Mouse (Mus musculus) CH12.LX (cell line): ENCODE results near the gene Olfr218. TPM values are rescaled to one million over a fixed set of nuclear protein-coding genes. Genes with fewer than 3 reads are reported as not detected.
"Not testable (repeated sequence)": the region's sequence is repeated elsewhere in the genome, so short reads cannot be mapped to it uniquely, and the experiment has no call there.

Experiments used
- DNase-seq: peaks from one replicate; pipeline ENCODE4 v3.0.0-alpha.2; 2013; ENCODE audit errors: extremely low read depth
- H3K27ac ChIP-seq: 2 replicates; pipeline ENCODE4 v1.5.1; 2012; ENCODE audit warnings: low read depth, mild to moderate bottlenecking, control low read depth, moderate library complexity; ENCODE audit not compliant: insufficient read depth
- H3K27me3 ChIP-seq: replicated peaks from 2 replicates; pipeline ENCODE3; 2012; ENCODE audit warnings: inconsistent platforms
- H3K36me3 ChIP-seq, 2 experiments: replicated peaks in 1 of 2; 2 replicates each; pipeline versions ENCODE3 to v1.6.1; 2012; ENCODE audit warnings: inconsistent platforms in 1 of 2, low read length in 1 of 2, mild to moderate bottlenecking in 1 of 2, mixed read lengths in 1 of 2, moderate library complexity in 1 of 2; ENCODE audit not compliant: control insufficient read depth in 1 of 2, insufficient read depth in 1 of 2
- H3K4me1 ChIP-seq, 2 experiments: 2 replicates each; pipeline ENCODE4 v1.6.1; 2012; ENCODE audit warnings: inconsistent platforms in 1 of 2, moderate library complexity in 1 of 2; ENCODE audit not compliant: insufficient read depth in 2 of 2, control insufficient read depth in 1 of 2
- H3K4me2 ChIP-seq: 2 replicates; pipeline ENCODE4 v1.6.1; 2012; ENCODE audit warnings: low read depth, mild to moderate bottlenecking, control low read depth; ENCODE audit not compliant: poor library complexity, insufficient read depth, severe bottlenecking
- H3K4me3 ChIP-seq, 3 experiments: fragments of 150-350 bp in 1 of 3; sonication (generic) in 1 of 3; replicated peaks in 1 of 3; 2 replicates each; pipeline versions ENCODE3 to v1.5.1; 2011 to 2012; ENCODE audit warnings: low read depth in 2 of 3, low read length in 2 of 3, mild to moderate bottlenecking in 2 of 3, moderate library complexity in 2 of 3, control low read depth in 1 of 3, improper control_type of control experiment in 1 of 3, inconsistent platforms in 1 of 3, mixed read lengths in 1 of 3; ENCODE audit not compliant: poor library complexity in 1 of 3
- H3K79me2 ChIP-seq: replicated peaks from 2 replicates; pipeline ENCODE4 v1.6.1; 2012; ENCODE audit warnings: mild to moderate bottlenecking, moderate library complexity; ENCODE audit not compliant: control insufficient read depth, poor library complexity, insufficient read depth, severe bottlenecking; ENCODE audit errors: extremely low read depth
- H3K9ac ChIP-seq: 2 replicates; pipeline ENCODE4 v1.6.1; 2012; ENCODE audit warnings: low read depth, mild to moderate bottlenecking, control low read depth, moderate library complexity; ENCODE audit not compliant: insufficient read depth
- H3K9me3 ChIP-seq: replicated peaks from 2 replicates; pipeline ENCODE3; 2012; ENCODE audit warnings: low read length, inconsistent platforms, mixed read lengths
- CTCF ChIP-seq, 2 experiments: IDR thresholded peaks in 1 of 2; conservative IDR thresholded peaks in 1 of 2; 2 replicates each; pipeline ENCODE4 v1.5.1; 2011 to 2012; ENCODE audit warnings: low read depth in 2 of 2, low read length in 2 of 2, improper control_type of control experiment in 1 of 2, inconsistent platforms in 1 of 2, mild to moderate bottlenecking in 1 of 2, moderate library complexity in 1 of 2
- EP300 ChIP-seq: IDR thresholded peaks from 2 replicates; pipeline ENCODE4 v1.6.1; 2011; ENCODE audit warnings: low read length, improper control_type of control experiment
- GABPA ChIP-seq: IDR thresholded peaks from 2 replicates; pipeline ENCODE4 v1.6.1; 2012; ENCODE audit warnings: low read depth, low read length, improper control_type of control experiment, inconsistent platforms; ENCODE audit not compliant: insufficient replicate concordance
- IRF4 ChIP-seq: IDR thresholded peaks from 2 replicates; pipeline ENCODE4 v1.6.1; 2014; ENCODE audit warnings: low read depth, mild to moderate bottlenecking, inconsistent platforms, low read length, improper control_type of control experiment
- JUN ChIP-seq: IDR thresholded peaks from 2 replicates; pipeline ENCODE4 v1.6.1; 2011; ENCODE audit warnings: low read depth, mild to moderate bottlenecking, low read length, improper control_type of control experiment, moderate library complexity; ENCODE audit not compliant: insufficient read depth
- JUND ChIP-seq: conservative IDR thresholded peaks from 2 replicates; pipeline ENCODE4 v1.6.1; 2011; ENCODE audit warnings: low read depth, low read length, improper control_type of control experiment
- KAT2A ChIP-seq: IDR thresholded peaks from 2 replicates; pipeline ENCODE4 v1.6.1; 2012; ENCODE audit warnings: low read length, improper control_type of control experiment, inconsistent platforms; ENCODE audit not compliant: insufficient replicate concordance
- MAFK ChIP-seq: IDR thresholded peaks from 2 replicates; pipeline ENCODE4 v1.6.1; 2011; ENCODE audit warnings: low read length, improper control_type of control experiment; ENCODE audit not compliant: insufficient replicate concordance
- MEF2A ChIP-seq: IDR thresholded peaks from 2 replicates; pipeline ENCODE4 v1.6.1; 2014; ENCODE audit warnings: low read depth, mild to moderate bottlenecking, inconsistent platforms, low read length, improper control_type of control experiment, borderline replicate concordance
- MYC ChIP-seq: IDR thresholded peaks from 2 replicates; pipeline ENCODE4 v1.6.1; 2011; ENCODE audit warnings: low read depth, mild to moderate bottlenecking, improper control_type of control experiment, low read length
- NELFE ChIP-seq: IDR thresholded peaks from 2 replicates; pipeline ENCODE4 v1.6.1; 2011; ENCODE audit warnings: low read depth, low read length, improper control_type of control experiment
- POLR2A ChIP-seq: IDR thresholded peaks from 2 replicates; pipeline ENCODE4 v1.6.1; 2011; ENCODE audit warnings: low read depth, mild to moderate bottlenecking, improper control_type of control experiment, low read length
- RAD21 ChIP-seq: IDR thresholded peaks from 2 replicates; pipeline ENCODE4 v1.6.1; 2011; ENCODE audit warnings: low read depth, mild to moderate bottlenecking, low read length, improper control_type of control experiment, moderate library complexity
- SMC3 ChIP-seq: IDR thresholded peaks from 2 replicates; pipeline ENCODE4 v1.6.1; 2011; ENCODE audit warnings: low read depth, low read length, improper control_type of control experiment
- ZC3H11A ChIP-seq: IDR thresholded peaks from 2 replicates; pipeline ENCODE4 v1.6.1; 2012; ENCODE audit warnings: low read depth, mild to moderate bottlenecking, inconsistent platforms, low read length, improper control_type of control experiment
- dilution Hi-C: fragments of 300-500 bp; cut with MboI; formaldehyde crosslinking; loops from 2 replicates; pipeline ENCODE4 v1.14.3; 2020; ENCODE audit warnings: low sequenced_read_pairs; ENCODE audit not compliant: extremely low pct_unique_long_range_greater_than_20kb, extremely low pct_ligation_motif_present
- in situ Hi-C: fragments of 300-500 bp; cut with MboI; formaldehyde crosslinking; loops from 3 replicates; pipeline ENCODE4 v1.14.3; 2019; ENCODE audit warnings: low sequenced_read_pairs, low pct_ligation_motif_present, low pct_unique_long_range_greater_than_20kb, mixed read lengths
- polyA plus RNA-seq: library from polyadenylated mRNA; unstranded; fragments of >175 nt; gene quantifications from 2 replicates; pipeline ENCODE4 v1.2.1, GENCODE M21; 2012; ENCODE audit warnings: low read depth; ENCODE audit not compliant: insufficient read length
- total RNA-seq, 2 experiments: library from RNA; depleted of rRNA; stranded (reverse); fragments of 300-350 nt in 1 of 2; fragments of >200 nt in 1 of 2; gene quantifications; 2 replicates each; pipeline ENCODE4 v1.2.3; 2012 to 2014

Gene Olfr218
- total and polyA plus RNA-seq, 3 experiments = not detected

DNA sequence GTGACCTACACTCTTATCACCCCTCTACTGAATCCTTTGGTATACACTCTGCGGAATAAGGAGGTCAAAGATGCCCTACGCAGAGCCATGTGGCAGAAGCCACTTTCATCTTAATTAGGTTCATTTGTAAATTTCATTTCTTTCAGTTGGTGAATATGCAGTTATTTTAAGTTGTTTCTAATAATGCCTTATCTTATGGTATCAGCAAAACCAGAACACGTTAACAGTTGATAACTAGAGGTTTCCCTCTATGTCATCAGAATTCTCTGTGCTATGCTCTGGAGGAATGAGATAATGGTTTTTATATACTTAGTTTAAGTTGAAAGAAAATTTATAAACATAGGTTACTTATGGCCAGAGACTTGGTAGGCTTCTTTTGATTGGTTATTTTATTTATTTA, 18.9 kb downstream of the Olfr218 start (continued):
- no peak for TF ChIP-seq ZC3H11A

DNA sequence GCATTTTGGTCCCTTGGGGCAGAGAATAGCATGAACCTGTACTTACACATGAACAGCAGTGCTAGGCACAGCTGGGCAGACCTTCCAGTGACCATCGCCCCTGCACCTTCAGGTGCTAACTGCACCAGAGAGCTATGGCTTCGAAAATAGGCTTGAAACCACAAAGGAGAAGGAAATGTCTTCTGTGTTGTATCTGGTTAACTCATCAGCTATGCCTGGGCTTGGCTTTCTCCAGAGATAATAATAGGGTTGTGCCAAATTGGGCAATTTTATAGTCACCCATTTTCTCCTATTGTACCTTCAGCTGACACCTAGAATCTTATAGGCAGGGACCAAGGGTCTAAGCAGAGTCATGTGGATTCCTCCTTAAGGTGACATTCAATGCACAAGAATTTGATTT, 29.5 kb downstream of the Olfr218 start, which contains the start of gene Fcer1a:
Fcer1a (minus strand) TSS at position 134 of the 400 bp plus-strand sequence.
- Histone ChIP-seq H3K27ac (no peak within 1 kb of the TSS), H3K9ac (no peak within 1 kb of the TSS)

DNA sequence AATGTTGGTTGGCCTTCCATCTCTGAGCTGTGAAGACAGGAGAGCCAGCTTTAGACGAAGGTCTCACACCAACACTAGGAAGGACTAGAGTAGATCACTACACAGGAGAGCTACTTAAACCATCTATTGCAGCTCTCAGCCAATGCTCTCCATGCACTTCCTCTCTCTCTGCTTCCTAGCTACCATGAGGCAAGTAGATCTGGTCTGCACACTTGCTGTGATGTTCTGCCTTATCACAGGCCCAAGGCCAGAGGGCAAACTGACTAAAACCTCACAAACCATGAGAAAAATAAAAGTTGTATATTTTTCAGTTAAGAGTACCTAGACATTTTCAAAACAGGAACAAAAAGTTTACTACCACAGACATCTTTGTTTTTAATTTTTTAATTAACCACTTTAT, 39.4 kb downstream of the Olfr218 start:
- H3K4me1 ChIP-seq, H3K36me3 ChIP-seq, H3K4me3 ChIP-seq, H3K79me2 ChIP-seq, DNase-seq, dilution Hi-C loops, H3K9me3 ChIP-seq, in situ Hi-C loops, H3K9ac ChIP-seq, H3K4me2 ChIP-seq, H3K27me3 ChIP-seq, H3K27ac ChIP-seq: not testable (repeated sequence)

More for the DNA sequence above, 29.5 kb downstream of the Olfr218 start, which contains the start of gene Fcer1a:
- TF ChIP-seq GABPA (no peak), RAD21 (no peak), JUN (no peak), IRF4 (no peak), MAFK (no peak), POLR2A (no peak), KAT2A (no peak), NELFE (no peak), MEF2A (no peak), ZC3H11A (no peak), EP300 (no peak), JUND (no peak), CTCF (conservative IDR thresholded peaks at IDR 0.05 in 1 of 2, IDR thresholded peaks at IDR 0.05 in 1 of 2; ENCODE audit: low read depth in 2 of 2, low read length in 2 of 2) (no peak), SMC3 (no peak), MYC (no peak)
- H3K4me3 ChIP-seq = no peak within 1 kb of the TSS
- H3K4me2 ChIP-seq = no peak within 1 kb of the TSS
- no peaks in the 10 kb centered on the region for H3K9me3 ChIP-seq
- no peaks in the 10 kb centered on the region for H3K36me3 ChIP-seq
- peak; percentile 30 for DNase-seq
- no peaks in the 10 kb centered on the region for H3K27me3 ChIP-seq
- dilution Hi-C loops (no loop called here), in situ Hi-C loops (no loop called here)
- H3K79me2 ChIP-seq = no peaks in the 10 kb centered on the region
- peaks cover 0 to 13% of the 10 kb centered on the region in 2 experiments; a peak in 2 of 4 replicates for H3K4me1 ChIP-seq
